Mouse (Mus musculus) liver, adult 2 months (tissue): ENCODE measurements around the gene Gm20388. TPM values are rescaled to one million over a fixed set of nuclear protein-coding genes. Genes with fewer than 3 reads are reported as not detected.

Source experiments
- DNase-seq: peaks from one replicate; pipeline ENCODE4 v3.0.0-alpha.2; 2011; ENCODE audit warnings: low read depth, low spot score; ENCODE audit errors: extremely low read depth
- H3K27ac ChIP-seq: fragments of 200-500 bp; replicated peaks from 2 replicates; pipeline ENCODE4 v1.5.1; 2012; ENCODE audit warnings: low read depth, mild to moderate bottlenecking, control low read depth, inconsistent platforms, low read length; ENCODE audit not compliant: insufficient read depth
- H3K27me3 ChIP-seq: fragments of 200-500 bp; 2 replicates; pipeline ENCODE4 v1.6.1; 2012; ENCODE audit warnings: mild to moderate bottlenecking, moderate library complexity, low read length, inconsistent platforms; ENCODE audit not compliant: control insufficient read depth, insufficient read depth
- H3K36me3 ChIP-seq: fragments of 200-500 bp; 2 replicates; pipeline ENCODE4 v1.6.1; 2012; ENCODE audit warnings: low read length, inconsistent platforms; ENCODE audit not compliant: control insufficient read depth, insufficient read depth
- H3K4me1 ChIP-seq: fragments of 200-500 bp; 2 replicates; pipeline ENCODE4 v1.6.1; 2011; ENCODE audit warnings: low read length; ENCODE audit not compliant: control insufficient read depth, insufficient read depth
- H3K4me3 ChIP-seq: fragments of 200-500 bp; 2 replicates; pipeline ENCODE4 v1.5.1; 2011; ENCODE audit warnings: low read depth, mild to moderate bottlenecking, control low read depth, low read length, moderate library complexity; ENCODE audit not compliant: insufficient read depth
- H3K79me2 ChIP-seq: fragments of 200-500 bp; 2 replicates; pipeline ENCODE4 v1.6.1; 2012; ENCODE audit warnings: inconsistent platforms, mild to moderate bottlenecking, low read length, moderate library complexity; ENCODE audit not compliant: control insufficient read depth, insufficient read depth
- H3K9ac ChIP-seq: fragments of 200-500 bp; 2 replicates; pipeline ENCODE4 v1.6.1; 2012; ENCODE audit warnings: low read depth, mild to moderate bottlenecking, control low read depth, inconsistent platforms, low read length
- CTCF ChIP-seq: fragments of 200-500 bp; IDR thresholded peaks from 2 replicates; pipeline ENCODE4 v1.5.1; 2011; ENCODE audit warnings: low read depth, low read length, control low read depth
- POLR2A ChIP-seq: fragments of 200-500 bp; IDR thresholded peaks from 2 replicates; pipeline ENCODE4 v1.6.1; 2011; ENCODE audit warnings: low read length, control low read depth; ENCODE audit not compliant: insufficient read depth; ENCODE audit errors: extremely low read depth
- WGBS: fragments of 180-500 bp; shearing (Covaris S2); methylation state at CpG from one replicate; pipeline ENCODE4 v1.1.7; 2018; 5-methylcytosine and 5-hydroxymethylcytosine counted together
- polyA plus RNA-seq: library from polyadenylated mRNA; depleted of rRNA; stranded (reverse); fragments of >200 nt; gene quantifications from 2 replicates; pipeline ENCODE4 v1.2.3, GENCODE M21; 2012
- total RNA-seq: library from RNA; depleted of rRNA; stranded (reverse); fragments of >200 nt; gene quantifications from 2 replicates; pipeline ENCODE4 v1.2.3, GENCODE M21; 2014

Gm20388 gene
- total and polyA plus RNA-seq, 2 experiments = 6.4 to 19.9 TPM

DNA sequence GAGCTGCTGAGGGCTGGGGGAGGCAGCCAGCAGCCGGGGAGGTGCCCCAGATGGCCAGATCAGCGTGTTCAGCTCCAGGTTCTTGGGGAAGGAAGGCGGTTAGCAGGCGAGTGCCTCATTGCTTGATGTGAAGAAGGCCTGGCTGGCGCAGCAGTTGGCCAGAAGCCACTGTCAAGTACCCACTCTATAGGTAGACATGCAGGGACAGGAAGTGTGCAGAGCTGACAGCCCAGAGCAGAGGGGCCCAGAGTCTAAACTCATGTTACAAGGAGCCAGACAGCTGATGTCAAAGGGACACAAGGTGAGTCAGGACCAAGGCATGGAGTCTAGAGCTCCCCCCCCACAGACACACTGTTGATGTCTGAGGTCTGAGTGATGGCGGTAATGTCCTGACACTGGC lies 1639.4 kb downstream of the Gm20388 start:
- Histone ChIP-seq H3K27ac (no peak overlapping the region), H3K36me3 (peaks cover 13% of the 10 kb centered on the region), H3K79me2 (no peaks in the 10 kb centered on the region), H3K9ac (no peak overlapping the region), H3K4me1 (peaks cover 1% of the 10 kb centered on the region; the same call in 1 of the 2 replicates), H3K27me3 (no peaks in the 10 kb centered on the region), H3K4me3 (no peak overlapping the region)
- WGBS = 92% methylated on average over 6 of the region's 6 CpGs
- no peak for DNase-seq
- TF ChIP-seq POLR2A = no peak
- TF ChIP-seq CTCF = no peak

DNA sequence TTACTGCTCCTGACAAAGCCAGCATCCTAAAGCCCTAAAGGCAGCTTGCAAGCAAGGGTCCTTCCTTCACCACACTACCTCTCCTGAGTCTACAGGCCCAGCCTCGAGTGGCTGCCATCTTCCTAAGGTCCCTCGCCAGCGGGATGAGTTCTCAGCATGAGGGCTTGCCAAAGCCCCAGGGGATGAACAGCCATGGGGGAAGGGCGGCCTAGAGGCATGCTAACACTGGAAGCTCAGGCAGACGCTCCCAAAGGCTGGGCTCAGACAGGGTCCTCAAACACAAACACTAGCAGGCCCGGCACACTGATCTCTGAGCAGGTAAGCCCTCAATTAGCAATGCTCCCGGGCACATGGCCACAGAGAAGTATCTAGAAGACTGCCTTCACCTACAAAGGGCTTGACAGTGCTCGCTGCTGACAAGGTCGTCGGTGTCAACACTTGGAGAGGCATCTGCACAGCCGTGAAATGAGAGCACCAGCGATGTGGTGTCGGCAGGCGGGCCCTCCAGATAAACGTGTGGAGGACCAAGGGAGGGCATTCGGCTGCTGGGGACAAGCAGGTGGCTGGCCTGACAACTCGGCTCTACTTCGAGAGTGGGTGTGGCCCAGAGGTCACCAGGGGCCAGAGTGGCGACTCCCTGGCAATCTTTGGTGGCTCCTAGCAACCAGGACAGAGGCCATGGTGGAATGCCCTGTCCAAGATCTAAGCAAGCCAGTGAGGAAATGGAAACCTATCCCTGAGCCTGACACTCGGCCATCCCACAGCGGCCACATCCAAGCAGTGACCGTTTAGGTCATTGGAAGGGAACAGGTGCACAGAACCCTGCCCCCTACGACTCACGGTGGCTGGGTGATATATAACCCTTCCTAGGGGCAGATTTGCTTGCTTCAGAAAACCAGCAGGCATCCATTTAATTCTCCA lies 1640.7 kb downstream of the Gm20388 start:
- Histone ChIP-seq H3K79me2 (no peaks in the 10 kb centered on the region), H3K27me3 (no peaks in the 10 kb centered on the region), H3K4me3 (no peak overlapping the region), H3K27ac (no peak overlapping the region), H3K4me1 (peaks cover 1% of the 10 kb centered on the region; the same call in 1 of the 2 replicates), H3K9ac (no peak overlapping the region), H3K36me3 (peaks cover 13% of the 10 kb centered on the region)
- WGBS = 82% methylated on average over 24 of the region's 24 CpGs
- TF ChIP-seq CTCF = no peak
- TF ChIP-seq POLR2A = no peak
- no peak for DNase-seq

DNA sequence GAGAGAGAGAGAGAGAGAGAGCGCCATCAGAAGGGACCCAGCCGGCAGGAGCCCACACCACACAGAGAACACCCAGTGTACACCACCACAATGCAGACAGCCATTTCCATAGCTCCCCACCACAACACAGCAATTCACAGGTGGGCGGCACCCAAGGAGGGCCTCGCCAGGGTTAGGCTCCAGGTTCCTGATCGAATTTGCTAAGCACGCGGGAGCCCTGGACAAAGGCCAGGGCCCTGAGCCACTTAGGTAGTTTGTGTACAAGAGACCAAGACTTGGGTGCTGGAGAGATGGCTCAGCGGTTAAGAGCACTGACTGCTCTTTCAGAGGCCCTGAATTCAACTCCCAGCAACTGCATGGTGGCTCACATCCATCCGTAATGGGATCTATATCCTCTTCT lies 1641.9 kb downstream of the Gm20388 start:
- WGBS = 54% methylated on average over 9 of the region's 9 CpGs
- H3K4me3 ChIP-seq = no peak overlapping the region
- no peak for TF ChIP-seq POLR2A
- no peak for TF ChIP-seq CTCF
- no peak overlapping the region for H3K27ac ChIP-seq
- no peaks in the 10 kb centered on the region for H3K4me1 ChIP-seq
- H3K79me2 ChIP-seq = no peaks in the 10 kb centered on the region
- H3K36me3 ChIP-seq = peaks cover 13% of the 10 kb centered on the region
- H3K27me3 ChIP-seq = no peaks in the 10 kb centered on the region
- no peak overlapping the region for H3K9ac ChIP-seq
- no peak for DNase-seq

DNA sequence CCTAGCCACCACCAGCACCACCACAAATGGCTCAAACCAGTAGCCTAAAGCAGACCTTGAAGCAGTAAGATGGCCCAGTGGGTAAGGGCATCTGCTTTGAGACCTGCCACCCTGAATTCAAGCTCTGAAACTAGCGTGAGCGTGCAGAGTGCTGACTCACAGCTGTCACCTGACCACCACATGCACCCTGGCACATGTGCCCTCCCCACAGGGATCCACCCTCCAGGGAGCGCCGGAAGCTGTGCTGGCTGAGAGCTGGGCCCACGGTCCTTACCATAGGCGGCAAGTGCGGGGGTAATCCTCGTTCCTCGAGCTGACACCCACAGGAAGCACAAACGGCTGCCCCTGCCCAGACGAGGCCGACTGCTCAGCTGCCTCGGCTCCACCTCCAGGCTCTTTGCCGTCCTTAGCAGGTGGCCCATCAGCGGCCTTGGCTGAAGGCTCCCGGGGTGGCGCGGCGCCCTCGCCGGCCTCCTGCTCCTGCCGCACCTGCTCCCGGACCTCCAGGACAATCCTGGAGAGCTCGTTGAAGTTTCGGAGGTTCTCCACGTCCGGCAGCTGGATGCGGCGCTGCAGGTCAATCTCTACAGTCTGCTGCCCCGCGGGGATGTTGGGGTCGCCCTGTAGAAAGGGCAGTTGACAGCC lies 1643.3 kb downstream of the Gm20388 start:
- Histone ChIP-seq H3K27me3 (no peaks in the 10 kb centered on the region), H3K27ac (no peak overlapping the region), H3K4me3 (no peak overlapping the region), H3K79me2 (no peaks in the 10 kb centered on the region), H3K4me1 (no peaks in the 10 kb centered on the region), H3K36me3 (peaks cover 15% of the 10 kb centered on the region), H3K9ac (no peak overlapping the region)
- WGBS = 95% methylated on average over 32 of the region's 32 CpGs
- no peak for DNase-seq
- TF ChIP-seq CTCF (no peak), POLR2A (no peak)

DNA sequence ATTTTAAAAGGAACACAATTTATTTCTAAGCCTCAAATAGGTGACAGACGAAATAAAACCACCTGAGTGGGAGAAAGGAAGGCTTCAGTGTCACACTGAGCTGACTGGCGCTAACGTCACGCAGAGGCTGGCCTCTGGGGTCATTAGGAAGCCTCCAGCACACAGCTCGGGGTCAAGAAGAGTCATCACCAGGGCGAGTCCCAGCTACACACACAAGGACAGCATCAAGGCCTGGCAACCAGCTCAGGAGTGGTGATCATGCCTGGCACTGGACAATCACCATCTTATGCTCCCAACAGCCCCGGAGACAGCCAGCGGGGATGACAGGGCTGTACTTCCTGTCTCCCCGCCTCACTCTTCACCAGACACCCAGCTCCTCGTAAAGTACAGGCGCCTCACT lies 1647.1 kb downstream of the Gm20388 start:
- peaks cover 12% of the 10 kb centered on the region for H3K36me3 ChIP-seq

More for the DNA sequence above, 1647.1 kb downstream of the Gm20388 start:
- DNase-seq = no peak
- no peak overlapping the region for H3K27ac ChIP-seq
- H3K27me3 ChIP-seq = no peaks in the 10 kb centered on the region
- 94% methylated on average over 11 of the region's 11 CpGs for WGBS
- no peak overlapping the region for H3K9ac ChIP-seq
- H3K4me1 ChIP-seq = peaks cover 11% of the 10 kb centered on the region
- peaks cover 3% of the 10 kb centered on the region; the same call in 1 of the 2 replicates for H3K79me2 ChIP-seq
- TF ChIP-seq POLR2A = no peak
- H3K4me3 ChIP-seq = no peak overlapping the region
